Mouse (Mus musculus) cerebellum, adult 8-10 months (tissue): ENCODE results near the gene Rplp0.
"Not testable (repeated sequence)": the region's sequence is repeated elsewhere in the genome, so short reads cannot be mapped to it uniquely, and the experiment has no call there.

Experiments used
- DNase-seq: peaks from one replicate; pipeline ENCODE4 v3.0.0; 2022

The Rplp0 gene

DNA sequence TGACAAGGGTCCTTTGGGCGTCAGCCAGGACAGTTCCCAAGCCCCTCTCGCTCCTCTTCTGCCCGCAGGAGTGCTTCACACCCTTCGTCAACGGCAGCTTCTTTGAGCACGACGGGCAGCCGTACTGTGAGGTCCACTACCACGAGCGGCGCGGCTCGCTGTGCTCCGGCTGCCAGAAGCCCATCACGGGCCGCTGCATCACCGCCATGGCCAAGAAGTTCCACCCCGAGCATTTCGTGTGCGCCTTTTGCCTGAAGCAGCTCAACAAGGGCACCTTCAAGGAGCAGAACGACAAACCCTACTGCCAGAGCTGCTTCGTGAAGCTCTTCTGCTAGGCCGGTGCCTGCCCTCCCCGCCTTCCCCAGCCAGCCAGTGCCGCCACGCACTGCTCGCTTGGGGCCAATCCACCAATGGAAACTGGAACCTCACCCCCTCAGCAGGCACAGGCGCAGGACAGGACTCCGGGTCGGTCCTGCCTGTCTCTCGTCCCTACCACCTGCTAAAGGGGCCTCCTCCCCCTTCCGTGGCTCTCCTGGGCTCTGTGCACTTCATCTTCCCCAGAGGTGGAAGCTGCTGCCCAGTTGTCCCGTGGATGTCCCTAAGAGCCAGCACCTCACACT lies 5.4 kb upstream of the Rplp0 start:
- no peak for DNase-seq

GRCm38 (mm10) chr5:115554536-115555291 lies 4.6 kb upstream of the Rplp0 start:
- no peak for DNase-seq

GRCm38 (mm10) chr5:115556217-115556616 lies 3.0 kb upstream of the Rplp0 start:
- peak; percentile 86 for DNase-seq

DNA sequence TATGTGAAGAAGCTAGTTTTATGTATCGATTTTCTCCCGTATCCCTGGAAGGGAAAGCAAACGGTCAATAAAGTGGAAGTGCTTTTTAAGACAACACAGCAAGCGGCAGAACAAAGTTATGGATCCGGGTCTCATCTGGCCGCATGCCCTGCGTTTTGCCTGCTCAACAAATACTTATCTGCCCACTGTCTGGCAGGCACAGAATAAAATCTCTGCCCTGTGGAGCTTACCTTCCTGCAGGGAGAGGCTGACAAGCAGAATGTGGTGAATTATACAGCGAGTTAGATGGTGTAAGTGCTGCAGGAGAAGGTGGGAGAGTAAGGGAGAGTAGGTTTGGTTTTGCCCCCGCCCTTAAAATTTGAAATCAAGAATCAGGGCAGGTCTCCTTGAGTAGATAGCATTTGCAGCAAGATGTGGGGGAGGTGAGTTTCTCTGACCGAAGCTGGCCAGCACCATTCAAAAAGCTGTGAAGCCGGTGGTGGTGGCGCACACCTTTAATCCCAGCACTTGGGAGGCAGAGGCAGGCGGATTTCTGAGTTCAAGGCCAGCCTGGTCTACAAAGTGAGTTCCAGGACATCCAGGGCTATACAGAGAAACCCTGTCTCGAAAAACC lies 979 bp upstream of the Rplp0 start:
- peak; percentile 27 for DNase-seq

GRCm38 (mm10) chr5:115560336-115560905 lies 1.2 kb downstream of the Rplp0 start:
- no peak for DNase-seq

DNA sequence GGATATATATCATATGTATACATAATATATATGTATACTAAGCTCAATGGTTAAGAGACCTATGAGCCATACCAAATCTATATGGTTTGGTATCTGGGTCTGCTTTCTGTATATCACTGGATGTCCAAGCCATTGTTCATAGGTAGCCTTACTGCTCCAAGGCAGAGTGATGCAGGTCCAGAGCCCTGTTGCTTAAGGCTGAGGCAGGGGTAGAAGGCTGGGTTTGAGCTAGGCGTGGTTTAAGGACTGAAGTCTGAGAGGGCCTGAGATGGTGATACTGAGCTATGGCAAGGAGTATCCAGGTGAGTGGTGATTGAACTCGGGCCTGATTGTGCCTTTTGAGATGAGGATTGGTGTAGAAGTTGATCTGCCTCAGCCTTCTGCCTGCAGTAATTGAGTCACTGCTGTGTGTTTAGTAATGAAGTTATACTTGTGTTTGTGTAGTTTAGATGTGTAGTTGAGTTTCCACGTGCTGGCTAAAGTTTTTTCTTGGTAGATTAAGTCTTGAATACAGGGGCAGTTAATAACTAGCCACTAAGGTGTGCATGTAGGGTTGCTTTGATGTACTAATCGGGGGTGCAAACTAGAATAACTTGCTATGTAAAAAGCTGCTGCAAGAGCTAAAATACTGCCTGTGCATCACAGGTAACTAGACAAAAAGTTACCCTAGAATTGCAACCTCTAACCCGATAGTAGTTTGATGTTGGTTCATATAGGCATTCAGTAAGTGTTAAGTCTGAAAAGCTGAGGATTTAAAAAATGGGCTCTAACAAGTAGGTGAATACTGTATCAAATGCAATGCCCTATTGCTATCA lies 4.7 kb downstream of the Rplp0 start:
- DNase-seq, result no peak

GRCm38 (mm10) chr5:115564737-115565393 lies 5.6 kb downstream of the Rplp0 start, which contains the start of gene Gcn1l1:
Gene Gcn1l1 (plus strand): TSS chr5:115565254.
- DNase-seq, result peak; percentile 75

GRCm38 (mm10) chr5:115565403-115565802 lies 6.1 kb downstream of the Rplp0 start:
- no peak for DNase-seq

DNA sequence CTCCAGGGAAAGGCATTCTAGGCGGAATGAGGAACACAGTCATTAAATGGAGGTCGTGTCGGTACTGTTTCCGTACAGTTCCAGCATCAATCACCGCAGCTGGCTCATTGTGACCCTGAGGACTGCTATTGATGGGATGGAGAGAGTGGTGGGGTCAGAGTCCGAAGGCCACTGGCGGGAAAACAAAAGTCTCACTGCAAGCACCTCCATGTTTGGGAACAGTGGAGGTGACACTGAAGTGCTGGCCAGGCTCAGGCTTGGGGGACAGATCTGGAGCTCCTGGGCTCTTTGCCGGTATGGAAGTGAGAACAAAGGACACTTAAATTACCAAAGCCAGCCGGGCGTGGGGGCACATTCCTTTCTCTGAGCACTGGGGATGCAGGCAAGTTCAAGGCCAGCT lies 9.4 kb downstream of the Rplp0 start:
- DNase-seq, result no peak

DNA sequence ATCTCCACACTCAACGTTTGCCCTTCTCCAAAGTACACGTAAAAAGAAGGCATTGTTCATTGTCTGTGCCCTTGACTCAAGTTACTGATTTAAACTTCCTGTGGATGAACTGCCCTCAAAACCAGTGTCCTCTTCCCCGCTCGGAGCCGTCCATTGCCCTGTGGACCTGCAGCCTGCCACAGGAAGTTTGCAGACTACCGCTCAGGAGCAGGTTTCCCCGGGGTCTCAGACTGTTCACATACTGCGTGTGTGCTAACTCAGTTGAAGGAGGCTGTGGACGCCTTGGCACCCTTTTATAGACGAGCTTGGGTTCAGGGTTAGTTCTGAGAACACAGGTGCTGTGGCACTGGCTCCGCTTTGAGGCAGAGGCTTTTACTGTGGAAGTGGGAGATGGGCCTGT lies 10.0 kb downstream of the Rplp0 start:
- DNase-seq, result no peak

- no peak for DNase-seq
Observed at GRCm38 (mm10) chr5:115569721-115570120, 10.5 kb downstream of the Rplp0 start.

DNA sequence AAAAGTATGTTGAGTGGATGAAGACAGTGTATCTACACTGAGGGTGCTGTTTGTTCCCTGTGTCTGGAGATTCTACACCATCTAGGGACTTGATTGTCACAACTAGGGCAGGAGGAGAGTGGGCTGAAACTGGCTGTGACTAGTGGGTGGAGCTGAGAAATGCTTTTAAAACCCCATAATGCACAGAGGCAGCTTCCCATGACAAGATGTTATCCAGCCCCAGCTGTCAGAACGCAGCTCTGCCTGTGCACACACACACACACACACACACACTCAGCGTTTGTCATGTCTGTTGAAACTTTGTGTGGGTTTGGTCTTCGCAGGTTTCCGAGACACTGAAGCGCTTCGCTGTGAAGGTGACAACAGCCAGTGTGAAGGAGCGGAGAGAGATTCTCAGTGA lies 11.8 kb downstream of the Rplp0 start:
- DNase-seq, result no peak

- DNase-seq, result no peak
Observed at GRCm38 (mm10) chr5:115572679-115573535, 13.6 kb downstream of the Rplp0 start.

GRCm38 (mm10) chr5:115574992-115575391 lies 15.7 kb downstream of the Rplp0 start:
- DNase-seq, result peak; percentile 34

DNA sequence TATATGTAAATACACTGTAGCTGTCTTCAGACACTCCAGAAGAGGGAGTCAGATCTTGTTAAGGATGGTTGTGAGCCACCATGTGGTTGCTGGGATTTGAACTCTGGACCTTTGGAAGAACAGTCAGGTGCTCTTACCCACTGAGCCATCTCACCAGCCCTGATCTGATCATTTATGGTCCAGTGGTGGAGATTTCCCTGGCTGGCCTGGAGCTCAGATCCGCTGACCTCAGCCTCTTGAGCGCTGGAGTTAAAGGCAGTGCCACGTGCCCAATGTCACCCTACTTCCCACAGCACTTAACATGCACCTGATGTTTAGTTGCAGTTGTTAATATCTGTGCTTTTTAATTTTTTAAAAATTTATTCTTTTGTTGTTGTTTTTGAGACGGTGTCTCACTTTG lies 18.4 kb downstream of the Rplp0 start:
- not testable (repeated sequence) for DNase-seq

DNA sequence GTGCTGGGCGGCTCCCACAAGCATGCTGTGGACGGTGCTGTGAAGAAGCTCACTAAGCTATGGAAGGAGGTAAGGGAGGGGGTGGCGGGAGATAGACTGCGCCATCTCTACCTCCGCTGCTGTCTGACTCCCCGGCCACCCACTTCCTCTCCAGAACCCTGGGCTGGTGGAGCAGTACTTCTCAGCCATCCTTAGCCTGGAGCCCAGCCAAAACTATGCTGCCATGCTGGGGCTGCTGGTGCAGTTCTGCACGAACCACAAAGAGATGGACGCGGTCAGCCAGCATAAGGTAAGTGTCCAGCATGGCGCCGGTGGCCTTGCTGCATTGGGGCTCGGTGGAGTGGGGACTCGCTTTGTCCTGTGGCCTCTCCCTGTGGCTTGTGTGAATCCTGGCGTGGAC lies 19.7 kb downstream of the Rplp0 start:
- peak; percentile 31 for DNase-seq

DNA sequence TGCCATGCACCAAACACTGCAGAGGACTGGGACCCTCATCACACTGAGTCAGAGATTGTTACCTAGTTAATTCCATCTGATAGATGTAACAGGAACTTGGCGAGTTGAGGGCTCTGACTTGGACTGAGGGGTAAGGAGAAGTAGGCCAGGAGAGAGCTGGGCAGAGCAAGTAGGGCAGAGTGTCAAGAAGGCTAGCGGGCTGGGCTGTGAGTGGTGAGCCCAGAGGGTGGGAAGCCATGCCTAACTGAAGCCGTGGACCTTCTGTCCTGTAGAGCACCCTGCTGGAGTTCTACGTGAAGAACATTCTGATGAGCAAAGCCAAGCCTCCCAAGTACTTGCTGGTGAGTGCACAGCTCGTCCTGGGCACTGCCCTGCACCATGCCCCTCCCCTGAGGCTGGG lies 20.1 kb downstream of the Rplp0 start:
- no peak for DNase-seq

DNA sequence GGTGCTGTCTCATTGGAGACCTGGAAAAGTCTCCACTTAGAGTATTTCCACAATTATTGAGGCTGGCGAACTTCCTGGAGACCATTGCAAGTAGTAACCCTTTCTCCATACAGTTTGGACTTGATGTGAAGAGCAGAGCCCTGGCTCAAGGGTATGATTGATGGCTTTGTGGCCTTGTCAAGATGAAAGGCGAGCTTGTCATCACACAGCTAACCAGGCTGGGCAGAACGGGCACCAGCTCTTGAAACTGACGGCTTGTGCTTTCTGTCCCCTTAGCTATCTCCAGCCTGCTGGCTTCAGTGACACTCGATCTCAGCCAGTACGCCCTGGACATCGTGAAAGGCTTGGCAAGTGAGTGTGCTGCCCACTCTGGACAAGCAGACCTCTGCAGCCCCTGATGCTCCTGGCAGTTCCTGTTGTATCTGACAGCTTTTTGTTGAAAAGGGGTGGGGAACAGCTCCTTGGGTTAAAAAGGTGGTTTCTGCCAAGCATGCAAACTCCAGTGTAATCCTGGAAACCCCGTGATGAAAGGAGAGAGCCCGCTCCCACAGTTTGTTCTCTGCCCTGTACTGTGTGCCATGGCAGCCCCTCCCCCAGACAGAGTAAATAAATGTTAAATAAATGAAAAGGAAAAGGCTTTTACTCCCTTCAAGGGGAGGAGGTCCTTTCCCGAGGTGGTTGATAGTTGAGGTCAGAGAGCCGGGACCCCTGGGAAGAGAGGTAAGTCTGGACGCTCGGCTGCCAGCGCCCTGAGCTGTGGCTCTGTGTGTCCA lies 21.1 kb downstream of the Rplp0 start:
- no peak for DNase-seq

- DNase-seq, result no peak
Observed at GRCm38 (mm10) chr5:115581662-115582061, 22.4 kb downstream of the Rplp0 start.

- DNase-seq, result no peak
Observed at GRCm38 (mm10) chr5:115585616-115586015, 26.3 kb downstream of the Rplp0 start.

DNA sequence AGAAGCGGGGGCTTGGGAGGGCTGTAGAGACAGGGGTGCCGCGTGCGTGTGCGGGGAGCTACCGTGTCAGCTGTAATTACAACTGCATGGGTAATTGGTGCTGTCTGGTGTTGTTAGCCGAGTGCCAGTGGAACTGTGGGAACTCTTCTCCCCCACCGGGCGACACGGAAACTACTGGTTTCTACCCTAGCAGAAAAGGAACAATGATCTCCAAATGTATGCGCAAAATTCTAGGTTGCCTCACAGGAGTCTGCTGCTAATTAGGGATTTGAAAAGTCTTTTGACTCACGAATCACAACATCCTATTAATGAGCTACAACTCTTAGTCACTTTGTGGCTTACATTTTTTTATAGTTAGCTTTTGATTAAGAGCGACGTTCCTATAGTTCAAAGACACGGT lies 26.9 kb downstream of the Rplp0 start:
- DNase-seq, result no peak
